Mouse (Mus musculus): ENCODE data around the gene Irx2. TPM values are rescaled to one million over a fixed set of nuclear protein-coding genes. Genes with fewer than 3 reads are reported as not detected.
A peak's percentile ranks its signal among the peaks of the same experiment; 100 is the strongest.

Gene Irx2
- total RNA-seq (2021): not detected
- long read RNA-seq, experiment 1: 0 reads
- long read RNA-seq, experiment 2: 0 reads

GRCm38 (mm10) chr13:72628462-72628916 is at the start of gene Irx2:
Gene Irx2, plus strand, starts transcription at chr13:72628820.
- peak in 1 of 2 experiments; percentile 20 for DNase-seq
- intact Hi-C loops (cut with DNase I): loop anchor here (10.0 kb wide), 1 partner anchor 664 kb away; the partner anchor contains the start of gene Irx1

GRCm38 (mm10) chr13:72581276-72581675 is 47.3 kb upstream of the Irx2 start:
- DNase-seq: no peak
- intact Hi-C loops (cut with DNase I): no loop called here

- DNase-seq: no peak
- intact Hi-C loops (cut with DNase I): no loop called here
These were observed 36.1 kb upstream of the Irx2 start for GRCm38 (mm10) chr13:72592526-72592925.

GRCm38 (mm10) chr13:72593310-72593709 is 35.3 kb upstream of the Irx2 start:
- no peak for DNase-seq
- intact Hi-C loops (cut with DNase I): no loop called here

- no peak for DNase-seq
- intact Hi-C loops (cut with DNase I): no loop called here
These were observed 34.9 kb upstream of the Irx2 start for GRCm38 (mm10) chr13:72593710-72594111.

- intact Hi-C loops (cut with DNase I): no loop called here
- DNase-seq: no peak
These were observed 29.4 kb upstream of the Irx2 start for GRCm38 (mm10) chr13:72599254-72599653.

- no peak for DNase-seq
These were observed 19.9 kb upstream of the Irx2 start for GRCm38 (mm10) chr13:72608706-72609105.

GRCm38 (mm10) chr13:72610277-72610676 is 18.3 kb upstream of the Irx2 start:
- intact Hi-C loops (cut with DNase I): no loop called here
- no peak for DNase-seq

More at GRCm38 (mm10) chr13:72608706-72609105, 19.9 kb upstream of the Irx2 start:
- intact Hi-C loops (cut with DNase I): no loop called here

- no peak for DNase-seq
- intact Hi-C loops (cut with DNase I): loop anchor here (10.0 kb wide), 1 partner anchor 659 kb away; the partner anchor contains the start of gene Irx1
These were observed 4.4 kb upstream of the Irx2 start for GRCm38 (mm10) chr13:72623926-72624846.

GRCm38 (mm10) chr13:72624847-72625170 is 3.8 kb upstream of the Irx2 start:
- intact Hi-C loops (cut with DNase I): loop anchor here (10.0 kb wide), 1 partner anchor 660 kb away; the partner anchor contains the start of gene Irx1
- DNase-seq: no peak

GRCm38 (mm10) chr13:72625236-72625950 is 3.2 kb upstream of the Irx2 start:
- intact Hi-C loops (cut with DNase I): loop anchor here (10.0 kb wide), 1 partner anchor 661 kb away; the partner anchor contains the start of gene Irx1
- no peak for DNase-seq

- no peak for DNase-seq
- intact Hi-C loops (cut with DNase I): loop anchor here (10.0 kb wide), 1 partner anchor 663 kb away; the partner anchor contains the start of gene Irx1
These were observed 964 bp upstream of the Irx2 start for GRCm38 (mm10) chr13:72627391-72628321.

- intact Hi-C loops (cut with DNase I): loop anchor here (10.0 kb wide), 1 partner anchor 664 kb away; the partner anchor contains the start of gene Irx1
These were observed 463 bp downstream of the Irx2 start for GRCm38 (mm10) chr13:72628935-72629631.

GRCm38 (mm10) chr13:72629806-72630205 is 1.2 kb downstream of the Irx2 start:
- intact Hi-C loops (cut with DNase I): loop anchor here (10.0 kb wide), 1 partner anchor 665 kb away; the partner anchor contains the start of gene Irx1
- no peak for DNase-seq

More at GRCm38 (mm10) chr13:72628935-72629631, 463 bp downstream of the Irx2 start:
- DNase-seq: no peak

GRCm38 (mm10) chr13:72630501-72631372 is 2.1 kb downstream of the Irx2 start:
- no peak for DNase-seq
- intact Hi-C loops (cut with DNase I): no loop called here

- no peak for DNase-seq
- intact Hi-C loops (cut with DNase I): no loop called here
These were observed 2.9 kb downstream of the Irx2 start for GRCm38 (mm10) chr13:72631373-72632021.

- intact Hi-C loops (cut with DNase I): no loop called here
- DNase-seq: no peak
These were observed 3.7 kb downstream of the Irx2 start for GRCm38 (mm10) chr13:72632361-72632760.

GRCm38 (mm10) chr13:72633097-72633496 is 4.5 kb downstream of the Irx2 start:
- no peak for DNase-seq
- intact Hi-C loops (cut with DNase I): no loop called here

All from gastrocnemius, postnatal 36 days (tissue).